Mouse (Mus musculus): Measurements from ENCODE around the gene Ccr10.

DNA sequence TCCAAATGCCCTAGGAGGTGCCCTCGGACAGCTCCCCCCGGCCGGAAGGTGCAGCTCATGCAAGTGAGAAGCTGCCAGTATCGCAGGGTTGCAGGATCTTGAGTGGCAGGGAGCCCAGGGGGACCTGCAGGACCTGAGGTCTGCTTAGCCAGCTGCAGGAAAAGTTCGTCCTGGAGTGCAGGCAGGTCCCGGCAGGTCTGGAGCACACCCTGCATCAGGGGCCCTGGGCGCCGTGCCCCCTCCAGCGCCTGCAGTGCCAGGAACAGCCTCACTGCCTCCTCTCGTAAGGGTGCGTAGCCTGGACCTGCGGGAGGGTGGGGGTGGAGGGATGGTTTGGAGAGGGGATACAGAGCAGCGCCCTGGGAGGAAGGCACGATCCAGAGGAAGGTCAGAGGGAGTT lies 8.9 kb downstream of the Ccr10 start:
- TF ChIP-seq CTCF (IDR thresholded peaks at IDR 0.05; ENCODE audit: low read depth) (no peak), EP300 (IDR thresholded peaks at IDR 0.05; ENCODE audit: low read depth) (no peak)

Data from liver, postnatal 0 days (tissue).